Mouse (Mus musculus): Measurements from ENCODE around the gene Defb7. TPM values are rescaled to one million over a fixed set of nuclear protein-coding genes. Genes with fewer than 3 reads are reported as not detected.

Gene Defb7
- polyA plus RNA-seq, 1 experiment: not detected

DNA sequence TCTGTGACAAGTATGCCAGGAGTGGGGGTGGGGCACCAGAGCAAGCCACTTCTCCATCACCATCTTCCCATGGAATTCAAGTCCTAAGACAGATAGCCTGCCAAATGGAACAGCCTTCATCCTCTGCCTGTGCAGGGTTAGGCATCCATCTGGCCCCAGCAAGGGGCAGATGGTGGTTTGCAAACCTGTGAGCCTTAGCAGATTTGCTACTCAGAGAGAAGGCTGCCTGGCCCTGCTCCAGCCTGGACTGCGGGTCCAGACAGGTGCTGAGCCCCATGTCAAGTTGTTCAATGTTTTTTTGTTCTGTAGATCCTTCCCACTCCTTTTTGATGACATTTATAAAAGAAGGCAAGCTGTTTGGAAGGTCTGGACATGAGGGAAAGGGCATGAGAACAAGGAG lies 45.5 kb downstream of the Defb7 start:
- Histone ChIP-seq H3K4me3 (ENCODE audit: low read depth, low read length) (no peak overlapping the region), H3K27me3 (ENCODE audit: control insufficient read depth, insufficient read depth, low read length, poor library complexity, severe bottlenecking) (peaks cover 14% of the 10 kb centered on the region), H3K36me3 (ENCODE audit: control insufficient read depth, insufficient read depth, low read length, poor library complexity, severe bottlenecking) (no peaks in the 10 kb centered on the region), H3K4me1 (ENCODE audit: control insufficient read depth, insufficient read depth, low read length) (no peaks in the 10 kb centered on the region), H3K9ac (ENCODE audit: low read depth, poor library complexity, severe bottlenecking) (no peak overlapping the region), H3K9me3 (replicated peaks; ENCODE audit: control insufficient read depth, insufficient read depth, low read length, poor library complexity, severe bottlenecking) (0 out of 2 replicates have a peak, but pooled peaks cover 3% of the 10 kb centered on the region), H3K27ac (ENCODE audit: insufficient read depth, low read length) (no peak overlapping the region)
- TF ChIP-seq EP300 (IDR thresholded peaks at IDR 0.05; ENCODE audit: insufficient read depth, low read depth, low read length) (no peak), CTCF (IDR thresholded peaks at IDR 0.05; ENCODE audit: low read depth, low read length) (no peak), POLR2A (IDR thresholded peaks at IDR 0.05; ENCODE audit: insufficient read depth, low read length) (no peak)

Other genes with a start within 250 kb of the Defb7 start
- not detected in 2 replicates for gene Defb5, start 247.5 kb upstream of the Defb7 start, polyA plus RNA-seq (2011; ENCODE audit: insufficient read depth, insufficient read length, low read depth, missing spikeins)
- gene Defb3, start 201.7 kb upstream of the Defb7 start, polyA plus RNA-seq (2011; ENCODE audit: insufficient read depth, insufficient read length, low read depth, missing spikeins): not detected in 2 replicates
- not detected in 2 replicates for gene Defb8, start 47.5 kb upstream of the Defb7 start, polyA plus RNA-seq (2011; ENCODE audit: insufficient read depth, insufficient read length, low read depth, missing spikeins)
- 1.1 TPM in 1 of 2 replicates, not detected in the other for gene 4930467E23Rik, start 234.5 kb downstream of the Defb7 start, polyA plus RNA-seq (2011; ENCODE audit: insufficient read depth, insufficient read length, low read depth, missing spikeins)